Mouse (Mus musculus) kidney, postnatal 10 days (tissue): Measurements from ENCODE around the gene AU018091.
"Not testable (repeated sequence)": the region's sequence is repeated elsewhere in the genome, so short reads cannot be mapped to it uniquely, and the experiment has no call there.

Experiments
- DNase-seq: peaks from one replicate; pipeline ENCODE4 v3.0.0; 2021; ENCODE audit warnings: mixed read lengths

Gene AU018091

DNA sequence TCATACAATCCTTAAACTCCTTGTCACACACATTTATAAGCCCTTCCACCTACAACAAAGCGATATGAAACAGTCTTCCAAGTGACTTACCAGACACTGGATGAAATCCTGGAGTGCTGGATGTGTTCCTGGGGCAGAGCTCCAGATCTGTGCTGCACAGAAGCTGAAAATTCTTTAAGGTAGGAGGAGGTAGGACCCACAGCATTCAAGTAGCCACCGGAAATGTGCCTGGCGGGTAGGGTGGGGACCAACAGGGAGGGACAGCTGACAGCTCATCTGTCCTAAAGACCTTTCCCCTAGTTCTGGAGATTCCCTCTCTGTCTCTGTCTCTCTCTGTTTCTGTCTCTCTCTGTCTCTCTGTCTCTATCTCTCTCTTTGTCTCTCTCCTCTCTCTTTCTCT, at the start of gene AU018091:
TSS of gene AU018091 (minus strand) at position 279 of the 400 bp plus-strand sequence.
- DNase-seq, result no peak

DNA sequence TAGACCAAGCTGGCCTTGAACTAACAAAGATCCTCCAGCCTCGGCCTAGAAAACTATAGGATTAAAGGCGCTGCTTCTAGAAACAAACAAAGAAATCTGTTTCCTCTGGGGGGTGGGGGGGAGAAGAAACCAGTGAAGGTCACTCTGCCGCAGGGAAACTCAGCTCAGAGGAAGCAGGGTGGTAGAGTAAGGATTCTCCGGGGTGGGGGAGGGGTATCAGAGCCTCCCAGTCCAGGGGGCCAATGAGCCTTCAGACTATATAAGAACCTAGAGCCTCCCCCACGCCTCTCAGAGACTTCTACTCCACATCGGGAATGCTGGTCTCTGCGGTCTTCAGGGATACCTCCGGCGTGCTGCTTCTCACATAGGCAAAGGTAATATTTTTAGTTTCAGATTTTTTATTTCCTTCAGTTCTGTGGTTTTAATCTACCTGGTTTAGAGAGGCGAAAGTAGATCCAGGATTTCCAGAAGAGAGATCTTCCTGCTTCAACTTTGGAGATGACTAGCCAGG, 48.6 kb upstream of the AU018091 start:
- DNase-seq, result no peak

DNA sequence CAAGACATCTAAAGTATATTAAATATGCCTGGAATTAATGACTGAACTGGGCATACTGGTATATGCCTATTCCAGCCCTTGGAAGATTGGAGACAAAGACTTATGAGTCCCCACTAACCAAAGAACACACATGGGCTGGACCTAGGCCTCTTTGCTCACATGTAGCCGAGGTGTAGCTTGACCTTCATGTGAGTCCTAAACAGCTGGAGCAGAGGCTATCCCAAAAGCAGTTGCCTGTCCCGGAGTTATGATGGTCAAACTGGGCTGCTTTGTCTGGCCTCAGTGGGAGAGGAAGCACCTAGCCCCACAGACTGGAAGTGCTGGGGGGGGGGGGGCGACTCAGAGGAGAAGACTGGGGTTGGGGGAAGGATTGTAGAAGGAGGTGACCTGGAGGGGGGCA, 47.3 kb upstream of the AU018091 start:
- DNase-seq, result no peak

DNA sequence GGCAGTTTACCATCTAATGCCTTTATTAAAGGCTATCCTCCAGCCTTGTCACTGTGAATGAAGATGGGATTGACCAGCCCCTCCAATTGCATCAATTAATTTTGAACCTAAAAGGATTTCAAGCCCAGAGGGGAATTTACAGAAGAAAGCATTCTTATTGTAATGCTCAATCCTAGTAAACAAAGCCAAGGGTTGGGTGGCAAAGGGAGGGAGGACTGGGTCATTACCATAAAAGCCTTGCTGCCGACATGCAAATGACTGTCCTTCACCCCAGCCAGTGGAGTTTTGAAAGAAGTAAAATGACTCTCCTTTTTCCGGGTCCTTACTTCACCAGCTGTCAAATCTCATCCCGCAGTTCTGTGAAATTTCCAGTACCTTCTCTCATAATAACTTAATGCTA, 44.6 kb upstream of the AU018091 start:
- DNase-seq, result no peak

DNA sequence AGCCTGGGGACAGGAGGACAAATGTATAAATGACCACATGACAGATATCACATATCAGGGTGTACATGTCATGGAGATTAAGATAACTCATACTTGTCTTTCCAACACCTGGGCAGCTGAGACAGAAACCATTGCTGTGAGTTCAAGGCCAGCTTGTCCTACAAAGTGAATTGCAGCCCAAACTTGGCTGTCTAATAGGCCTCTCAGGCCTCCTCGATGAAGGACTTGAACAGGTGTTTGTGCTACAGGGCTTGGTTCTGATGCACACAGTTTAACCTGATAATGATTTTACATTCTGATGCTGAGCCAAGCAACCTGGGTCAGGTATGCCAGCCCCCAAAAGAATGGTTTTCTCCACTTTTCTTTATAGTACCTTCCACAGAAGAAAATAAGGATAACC, 44.2 kb upstream of the AU018091 start:
- DNase-seq, result no peak

DNA sequence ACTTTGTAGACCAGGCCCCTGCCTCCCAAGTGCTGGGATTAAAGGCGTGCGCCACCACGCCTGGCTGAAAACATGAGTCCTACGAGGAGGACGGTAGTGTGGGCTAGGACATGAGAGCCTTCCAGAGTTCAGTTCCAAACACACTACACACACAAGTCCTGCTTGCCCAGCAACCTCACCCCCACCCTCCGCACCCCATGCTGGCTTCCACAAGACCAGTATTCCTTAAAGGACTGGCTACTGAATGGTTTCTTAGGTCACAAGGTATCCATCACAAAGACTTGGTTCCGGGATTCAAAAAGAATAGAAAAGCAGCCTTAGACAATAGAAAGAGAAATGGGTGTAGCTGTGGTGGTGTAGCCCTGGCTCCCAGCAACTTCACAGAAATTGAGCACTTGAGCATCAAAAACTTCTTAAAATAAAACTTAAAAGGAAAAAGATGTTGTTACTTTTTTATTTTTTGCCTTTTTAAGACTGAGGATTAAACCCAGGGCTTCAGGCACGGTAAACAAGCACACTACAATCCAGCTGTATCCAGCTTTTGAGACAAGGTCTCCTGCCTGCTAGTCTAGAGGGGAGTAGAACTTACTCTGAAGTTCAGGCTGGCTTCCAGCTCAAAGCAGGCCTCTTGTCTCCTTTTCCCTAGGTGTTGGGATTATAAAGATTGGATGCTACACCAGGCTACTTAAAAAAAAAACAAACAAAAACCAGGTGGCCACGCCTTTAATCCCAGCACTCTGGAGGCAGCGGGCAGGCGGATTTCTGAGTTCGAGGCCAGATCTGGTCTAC, 43.2 kb upstream of the AU018091 start:
- DNase-seq, result no peak

DNA sequence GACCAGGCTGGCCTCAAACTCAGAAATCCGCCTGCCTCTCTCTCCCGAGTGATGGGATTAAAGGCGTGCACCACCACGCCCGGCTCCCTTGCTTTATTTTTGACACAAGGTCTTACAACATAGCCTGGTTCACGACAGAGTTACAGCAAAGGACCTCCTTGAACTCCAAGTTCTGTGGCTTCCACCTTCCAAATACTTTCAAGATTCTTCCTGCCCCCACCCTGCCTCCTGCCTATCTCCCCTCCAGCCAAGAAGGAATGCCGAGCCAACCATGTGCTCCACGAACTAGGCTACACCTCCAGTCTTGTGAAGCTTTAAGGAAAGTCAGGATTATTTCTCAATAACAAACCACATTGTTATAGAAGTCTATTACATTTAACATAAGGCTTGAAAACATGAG, 42.5 kb upstream of the AU018091 start:
- DNase-seq, result no peak

DNA sequence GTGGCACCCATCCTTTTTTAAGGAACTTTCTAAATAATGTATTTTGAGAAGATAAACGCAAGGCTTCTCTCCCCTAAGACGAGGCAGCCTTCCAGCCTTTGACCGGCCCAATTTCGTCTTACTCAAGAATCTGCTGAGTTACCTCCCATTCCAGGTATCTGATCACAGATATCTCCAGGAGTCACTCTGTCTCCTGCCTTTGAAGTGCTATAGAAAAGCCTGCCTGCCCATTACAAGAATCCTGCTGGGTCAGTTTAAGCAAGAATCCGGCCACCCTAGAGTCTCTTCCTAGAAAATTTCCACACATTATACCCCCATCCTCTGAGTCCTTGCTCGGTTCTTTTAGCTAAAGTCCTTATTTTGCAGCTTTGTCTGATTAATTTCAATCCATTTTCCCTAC, 41.6 kb upstream of the AU018091 start:
- no peak for DNase-seq

DNA sequence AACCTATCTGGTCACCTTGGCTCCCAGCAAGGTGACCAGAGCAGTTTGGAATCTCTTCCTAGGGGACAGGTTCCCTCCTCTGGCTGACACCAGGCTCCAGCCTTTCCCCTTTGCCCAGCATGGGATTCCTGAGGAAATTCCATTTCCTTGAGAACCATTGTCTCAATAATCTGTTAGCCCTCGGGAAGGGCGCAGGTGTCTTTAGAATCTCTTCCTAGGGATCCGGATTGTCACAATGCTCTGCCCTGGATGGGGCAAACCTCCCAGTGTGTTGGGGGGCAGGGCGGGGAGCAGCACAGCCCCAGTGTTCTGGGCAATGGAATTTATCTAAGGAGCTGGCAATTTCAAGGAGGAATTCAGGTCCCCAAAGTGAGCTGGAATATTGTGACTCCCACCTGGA, 37.5 kb upstream of the AU018091 start:
- no peak for DNase-seq

DNA sequence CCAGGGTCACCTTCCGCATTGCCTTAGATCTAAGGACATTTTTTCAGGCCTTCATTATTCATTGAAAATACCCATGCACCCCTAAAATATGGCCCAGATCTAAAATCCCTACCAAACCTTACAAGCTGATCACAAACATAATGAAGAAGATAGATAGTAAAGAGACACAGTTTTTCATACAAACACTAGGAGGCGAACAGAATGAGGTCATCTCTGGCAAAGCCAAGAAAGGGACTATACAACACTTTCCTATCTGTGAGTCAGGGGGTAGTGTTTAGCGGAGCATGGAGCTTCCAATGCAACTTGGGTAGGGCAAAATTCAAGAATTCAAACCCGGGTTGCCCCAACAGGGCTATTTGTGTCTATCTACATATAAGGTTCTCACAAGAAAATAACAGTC, 35.6 kb upstream of the AU018091 start:
- no peak for DNase-seq

DNA sequence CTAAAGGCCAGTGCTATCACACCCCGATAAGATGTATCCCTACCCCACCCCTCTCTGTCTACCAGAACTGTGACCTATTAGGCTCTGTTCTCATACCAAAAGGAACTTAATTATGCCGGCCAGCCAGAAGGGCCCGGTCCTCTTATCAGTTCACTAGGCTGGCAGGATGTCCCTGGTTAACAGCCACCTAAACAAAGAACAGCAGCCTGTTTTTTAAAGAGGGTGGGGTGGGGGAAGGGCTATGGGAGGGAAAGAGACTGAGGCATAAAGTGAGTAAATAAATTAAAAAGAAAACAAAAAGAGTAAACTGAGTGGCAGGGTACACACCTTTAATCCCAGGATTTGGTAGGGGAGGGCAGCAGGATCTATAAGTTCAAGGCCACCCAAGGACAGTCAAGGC, 34.9 kb upstream of the AU018091 start:
- no peak for DNase-seq

DNA sequence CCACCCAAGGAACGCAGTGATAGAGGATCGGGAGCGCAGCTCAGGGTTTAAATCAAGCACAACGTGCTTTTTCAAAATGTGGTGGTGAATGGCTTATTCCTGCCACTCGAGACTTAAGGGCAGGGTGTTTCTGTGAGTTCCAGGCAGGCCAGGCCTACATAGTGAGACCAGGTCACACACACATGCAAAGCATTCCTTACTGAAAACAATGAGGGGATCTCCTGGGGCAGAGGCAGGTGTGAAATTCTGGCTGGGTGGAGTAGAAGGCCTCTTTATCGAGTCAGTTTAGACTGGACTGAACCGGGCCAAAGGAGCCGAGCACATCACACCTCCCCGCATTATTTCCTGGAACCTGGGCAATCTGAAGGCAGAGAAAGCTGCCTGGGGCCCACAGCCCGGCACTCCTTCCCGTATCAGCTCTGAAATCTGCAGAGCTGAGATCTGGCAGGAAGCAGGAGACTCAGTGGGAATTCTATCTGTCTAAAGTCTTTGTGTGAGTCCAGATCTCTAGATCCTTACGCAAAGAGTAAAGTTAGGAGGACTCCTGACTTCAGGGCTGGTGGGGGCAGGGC, 32.2 kb upstream of the AU018091 start:
- no peak for DNase-seq

DNA sequence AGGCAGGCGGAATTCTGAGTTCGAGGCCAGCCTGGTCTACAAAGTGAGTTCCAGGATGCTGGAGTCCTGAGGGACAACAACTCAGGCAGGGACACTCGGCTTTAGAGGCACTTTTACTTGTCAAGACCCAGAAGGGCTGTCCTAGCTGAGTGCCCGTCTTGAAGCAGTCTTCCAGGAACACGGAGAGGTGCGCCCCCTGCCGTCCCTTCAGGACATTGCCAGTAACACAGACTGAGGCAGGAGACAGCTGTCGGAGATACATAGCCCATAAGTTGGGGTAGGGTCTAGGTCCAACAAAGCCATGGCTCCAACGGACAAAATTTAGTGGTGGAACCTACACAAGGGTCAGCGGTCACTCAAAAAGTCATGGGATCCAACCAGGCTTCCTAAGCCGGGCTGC, 29.9 kb upstream of the AU018091 start:
- no peak for DNase-seq

DNA sequence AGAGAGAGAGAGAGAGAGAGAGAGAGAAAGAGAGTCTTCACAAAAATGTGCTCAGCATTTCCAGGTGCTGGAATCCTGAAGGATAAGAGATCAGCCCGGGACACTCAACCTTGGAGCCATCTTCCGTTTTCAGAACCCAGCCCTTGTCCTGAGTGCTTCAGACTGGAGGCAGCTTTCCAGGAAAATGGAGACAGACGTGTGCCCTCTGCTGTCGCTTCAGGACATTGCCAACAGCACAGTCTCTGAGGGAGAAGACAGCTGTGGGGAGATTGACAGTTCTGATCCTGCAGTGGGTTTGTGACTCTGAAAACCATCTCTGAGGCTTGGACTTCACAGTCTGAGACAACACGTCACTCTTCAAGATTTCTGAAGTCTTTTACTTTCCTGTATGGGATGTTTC, 26.8 kb upstream of the AU018091 start:
- no peak for DNase-seq

DNA sequence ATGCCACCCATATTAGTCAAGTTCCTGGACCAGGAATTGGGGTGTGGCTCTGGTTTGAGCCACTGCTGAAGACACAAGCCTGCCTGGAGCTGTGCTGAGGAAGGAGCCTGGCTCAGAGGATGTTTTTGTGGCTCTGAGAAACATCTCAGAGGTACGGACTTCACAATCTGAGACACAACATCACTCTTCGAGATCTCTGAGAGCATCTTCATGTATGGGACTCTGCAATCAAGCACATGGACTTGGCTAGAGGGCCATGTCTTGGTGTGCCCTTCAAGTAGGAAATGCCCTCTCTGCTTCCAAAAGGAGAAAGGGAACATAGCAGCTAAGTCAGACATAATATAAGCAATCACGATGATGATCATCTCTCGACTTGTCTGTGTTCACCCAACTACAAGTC, 25.5 kb upstream of the AU018091 start:
- no peak for DNase-seq

DNA sequence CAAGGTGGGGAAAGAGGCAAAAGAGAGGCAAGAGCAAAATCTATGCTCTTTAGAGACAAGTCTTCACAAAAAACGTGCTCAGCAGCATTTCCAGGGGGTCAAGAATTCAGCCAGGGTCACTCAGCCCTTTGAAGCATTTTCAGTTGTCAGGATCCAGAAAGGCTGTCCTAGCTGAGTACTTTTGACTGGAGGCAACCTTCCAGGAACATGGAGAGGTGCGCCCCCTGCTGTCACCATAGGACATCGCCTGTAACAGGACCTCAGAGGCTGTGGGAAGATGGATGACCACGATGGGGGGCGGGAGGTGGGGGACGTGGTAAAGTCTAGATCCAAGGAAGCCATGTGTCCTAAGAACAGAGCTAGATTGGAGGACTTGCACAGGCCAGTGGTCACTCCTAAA, 24.9 kb upstream of the AU018091 start:
- DNase-seq, result peak; percentile 58

DNA sequence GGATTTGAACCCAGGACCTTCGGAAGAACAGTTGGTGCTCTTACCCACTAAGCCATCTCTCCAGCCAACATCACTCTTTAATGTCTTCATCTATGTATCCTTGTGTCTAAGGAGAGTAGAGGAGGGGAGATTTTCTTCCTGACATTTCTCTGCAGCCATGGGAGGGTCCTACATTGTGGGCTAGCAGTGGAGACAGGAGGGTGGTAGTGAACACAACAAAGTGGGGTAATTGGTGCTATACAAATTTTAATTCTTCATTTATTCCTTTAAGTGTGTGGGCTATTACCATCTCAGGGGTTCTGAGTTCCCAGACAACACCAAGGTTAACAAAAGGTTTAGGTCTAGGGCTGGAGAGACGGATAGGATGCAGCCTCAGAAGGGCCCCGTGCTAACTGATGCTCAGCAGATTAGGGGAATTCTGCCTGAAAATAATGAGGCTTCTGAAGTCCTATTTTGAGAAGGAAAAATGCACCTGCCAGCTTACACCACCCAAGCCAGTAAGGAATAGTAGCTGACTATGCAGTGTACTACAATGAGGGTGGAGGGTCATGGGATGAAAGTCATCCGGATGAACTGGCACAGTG, 24.1 kb upstream of the AU018091 start:
- DNase-seq, result no peak

DNA sequence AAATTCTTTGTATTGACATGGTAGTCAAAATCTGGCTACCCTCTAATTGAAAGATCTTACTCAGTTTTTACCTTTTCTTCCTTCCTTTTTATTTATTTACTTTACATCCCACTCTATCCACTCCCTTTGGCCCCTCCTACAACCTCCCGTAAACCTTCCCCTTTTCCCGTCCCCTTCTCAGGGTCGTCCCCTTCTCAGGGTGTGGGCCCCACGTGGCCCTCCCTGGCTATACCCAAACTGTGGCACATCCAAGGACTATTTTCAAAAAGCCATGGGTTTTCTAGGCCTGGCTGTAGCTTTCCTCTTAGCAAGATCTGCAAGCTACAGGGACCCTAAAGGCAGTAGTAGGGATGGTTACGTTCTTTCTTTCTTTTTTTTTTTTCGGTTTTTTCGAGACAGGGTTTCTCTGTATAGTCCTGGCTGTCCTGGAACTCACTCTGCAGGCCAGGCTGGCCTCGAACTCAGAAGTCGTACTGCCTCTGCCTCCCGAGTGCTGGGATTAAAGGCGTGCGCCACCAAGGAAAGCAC, 23.0 kb upstream of the AU018091 start:
- DNase-seq, result no peak

DNA sequence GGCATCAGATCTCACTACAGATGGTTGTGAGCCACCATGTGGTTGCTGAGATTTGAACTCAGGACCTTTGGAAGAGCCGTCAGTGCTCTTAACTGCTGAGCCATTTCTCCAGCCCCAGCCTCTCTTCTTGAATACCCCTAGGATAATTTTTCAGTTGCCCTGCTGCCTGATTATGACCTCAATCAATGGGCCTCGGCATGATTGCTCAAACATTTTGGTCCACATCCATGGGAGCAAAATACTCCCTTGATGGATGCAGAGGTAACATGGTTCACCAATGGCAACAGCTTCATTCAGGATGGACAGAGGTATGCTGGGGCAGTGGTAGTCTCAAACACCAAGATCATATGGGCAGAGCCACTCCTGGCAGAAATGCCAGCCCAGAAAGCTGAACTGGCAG, 17.7 kb upstream of the AU018091 start:
- DNase-seq, result not testable (repeated sequence)

DNA sequence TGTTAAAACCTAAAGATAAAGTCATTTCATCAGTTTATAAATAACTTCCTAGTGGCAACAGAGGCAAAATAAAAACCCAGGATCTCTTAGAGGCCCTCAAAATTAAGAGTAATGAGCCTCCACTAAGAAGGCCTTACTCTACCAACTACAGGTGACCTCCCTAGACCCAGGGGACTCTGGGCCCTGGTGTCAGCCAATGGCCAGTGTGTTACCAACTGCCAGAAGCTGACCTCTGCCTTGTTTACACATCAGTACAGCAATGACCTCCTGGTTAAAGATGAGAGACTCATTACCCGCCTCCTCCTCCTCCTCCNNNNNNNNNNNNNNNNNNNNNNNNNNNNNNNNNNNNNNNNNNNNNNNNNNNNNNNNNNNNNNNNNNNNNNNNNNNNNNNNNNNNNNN, 17.1 kb upstream of the AU018091 start:
- DNase-seq, result no peak

DNA sequence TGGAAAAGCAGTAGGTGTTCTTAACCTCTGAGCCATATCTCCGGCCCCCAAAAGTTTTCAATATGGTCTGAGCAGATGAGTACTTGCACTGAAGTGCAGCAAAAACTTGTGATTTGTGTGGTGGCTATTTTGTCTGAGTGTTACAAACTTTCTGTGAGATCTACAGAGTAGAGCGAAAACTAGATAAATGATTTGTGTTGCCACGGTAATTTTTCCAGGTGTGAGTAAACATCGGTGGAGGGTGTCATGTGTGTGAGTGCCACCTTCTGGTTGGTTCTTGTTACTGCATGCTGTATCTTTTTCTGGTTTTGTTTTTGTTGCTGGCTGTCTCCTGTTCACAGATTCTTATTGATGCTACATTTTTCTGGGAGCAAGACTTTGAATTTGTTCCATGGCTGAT, 15.4 kb upstream of the AU018091 start:
- no peak for DNase-seq

DNA sequence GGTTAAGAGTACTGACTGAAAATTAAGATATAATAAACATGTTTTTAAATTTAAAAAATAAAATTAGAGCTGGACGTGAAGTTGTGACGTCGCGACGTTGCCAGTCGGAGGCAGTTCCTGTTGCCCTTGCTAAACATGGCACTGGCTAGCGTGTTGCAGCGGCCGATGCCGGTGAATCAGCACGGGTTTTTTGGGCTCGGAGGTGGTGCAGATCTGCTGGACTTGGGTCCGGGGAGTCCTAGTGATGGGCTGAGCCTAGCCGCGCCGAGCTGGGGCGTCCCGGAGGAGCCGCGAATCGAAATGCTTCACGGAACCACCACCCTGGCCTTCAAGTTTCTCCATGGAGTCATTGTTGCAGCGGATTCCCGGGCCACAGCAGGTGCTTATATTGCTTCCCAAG, 12.0 kb upstream of the AU018091 start:
- DNase-seq, result not testable (repeated sequence)

DNA sequence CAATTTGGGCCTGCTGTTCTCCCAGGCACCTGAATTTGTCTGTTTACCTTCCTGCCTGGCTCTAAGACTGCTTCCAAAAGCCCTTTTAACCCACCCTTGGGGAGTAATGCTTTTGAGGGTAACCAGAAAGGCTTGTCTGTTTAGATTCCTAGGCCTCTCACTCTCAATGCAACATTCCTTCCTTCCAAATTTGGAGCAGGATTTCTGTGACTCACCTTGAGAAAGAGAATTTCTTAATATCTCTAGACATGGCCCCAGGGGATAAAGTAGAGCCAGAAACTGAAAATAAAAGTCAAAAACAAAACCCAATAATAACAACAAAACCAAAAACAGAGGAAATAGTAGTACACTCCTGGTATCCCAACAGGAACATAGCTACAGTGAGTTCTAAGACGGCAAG, 707 bp downstream of the AU018091 start:
- DNase-seq, result no peak

DNA sequence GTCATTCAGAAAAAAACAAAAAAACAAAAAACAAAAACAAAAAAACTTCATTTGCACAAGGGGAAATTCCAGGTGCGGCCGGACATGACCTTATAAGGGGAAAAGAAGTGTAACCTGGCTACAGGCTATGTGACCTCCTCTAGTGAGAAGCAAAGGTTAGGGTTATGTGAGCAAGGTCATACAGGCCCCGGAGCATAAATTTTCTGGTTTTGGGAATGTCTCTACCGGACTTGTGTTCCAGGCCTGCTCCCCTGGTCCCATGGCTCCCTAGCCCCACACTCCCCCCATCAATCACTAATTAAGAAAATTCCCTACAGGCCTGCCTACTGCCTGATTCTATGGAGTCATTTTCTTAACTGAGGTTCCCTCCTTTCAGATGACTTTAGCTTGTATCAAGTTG, 2.7 kb downstream of the AU018091 start:
- no peak for DNase-seq
